Mouse (Mus musculus) testis, adult 2 months (tissue): ENCODE data around the gene Ovca2. TPM values are rescaled to one million over a fixed set of nuclear protein-coding genes. Genes with fewer than 3 reads are reported as not detected.

Experiments used
- H3K27ac ChIP-seq: fragments of 200-500 bp; 2 replicates; pipeline ENCODE4 v1.5.1; 2012; ENCODE audit warnings: low read depth, low read length; ENCODE audit not compliant: control insufficient read depth, insufficient read depth
- H3K27me3 ChIP-seq: fragments of 200-500 bp; 2 replicates; pipeline ENCODE4 v1.6.1; 2012; ENCODE audit warnings: mild to moderate bottlenecking, low read length, moderate library complexity; ENCODE audit not compliant: control insufficient read depth, insufficient read depth
- H3K36me3 ChIP-seq: fragments of 200-500 bp; 2 replicates; pipeline ENCODE4 v1.6.1; 2012; ENCODE audit warnings: mild to moderate bottlenecking, low read length; ENCODE audit not compliant: control insufficient read depth, insufficient read depth
- H3K4me1 ChIP-seq: fragments of 200-500 bp; 2 replicates; pipeline ENCODE4 v1.6.1; 2012; ENCODE audit warnings: low read length; ENCODE audit not compliant: control insufficient read depth, insufficient read depth
- H3K4me3 ChIP-seq: fragments of 200-500 bp; 2 replicates; pipeline ENCODE4 v1.5.1; 2012; ENCODE audit warnings: low read depth, mild to moderate bottlenecking, low read length, moderate library complexity, mixed read lengths; ENCODE audit not compliant: control insufficient read depth
- CTCF ChIP-seq: fragments of 200-500 bp; IDR thresholded peaks from 2 replicates; pipeline ENCODE4 v1.5.1; 2012; ENCODE audit warnings: low read depth, mild to moderate bottlenecking, inconsistent platforms, low read length, moderate library complexity; ENCODE audit not compliant: control insufficient read depth, insufficient read depth, insufficient replicate concordance
- POLR2A ChIP-seq: fragments of 200-500 bp; IDR thresholded peaks from 2 replicates; pipeline ENCODE4 v1.6.1; 2012; ENCODE audit warnings: low read depth, mild to moderate bottlenecking, inconsistent platforms, low read length, moderate library complexity; ENCODE audit not compliant: control insufficient read depth
- polyA plus RNA-seq: library from polyadenylated mRNA; depleted of rRNA; stranded (reverse); fragments of >200 nt; gene quantifications from 2 replicates; pipeline ENCODE4 v1.2.3, GENCODE M21; 2012; rRNA removed

Gene Ovca2
- polyA plus RNA-seq, 1 experiment: 10.2 TPM

- Histone ChIP-seq H3K27me3 (no peaks in the 10 kb centered on the region), H3K36me3 (peaks cover 1% of the 10 kb centered on the region; the same call in 1 of the 2 replicates), H3K27ac (no peak overlapping the region), H3K4me3 (no peak overlapping the region), H3K4me1 (no peaks in the 10 kb centered on the region; the same call in none of the 2 replicates)
- TF ChIP-seq POLR2A: no peak
- TF ChIP-seq CTCF: no peak
These were observed 46.4 kb downstream of the Ovca2 start for GRCm38 (mm10) chr11:75132278-75132677.

- no peaks in the 10 kb centered on the region for H3K4me1 ChIP-seq
- H3K27me3 ChIP-seq: no peaks in the 10 kb centered on the region
- no peak overlapping the region for H3K4me3 ChIP-seq
- no peak overlapping the region for H3K27ac ChIP-seq
- TF ChIP-seq CTCF (no peak), POLR2A (no peak)
- H3K36me3 ChIP-seq: no peaks in the 10 kb centered on the region
These were observed 47.3 kb downstream of the Ovca2 start for GRCm38 (mm10) chr11:75131300-75131699.

GRCm38 (mm10) chr11:75129481-75129880, 49.2 kb downstream of the Ovca2 start:
- Histone ChIP-seq H3K27me3 (no peaks in the 10 kb centered on the region), H3K36me3 (no peaks in the 10 kb centered on the region), H3K4me1 (no peaks in the 10 kb centered on the region), H3K4me3 (no peak overlapping the region), H3K27ac (no peak overlapping the region)
- TF ChIP-seq CTCF (no peak), POLR2A (no peak)

- Histone ChIP-seq H3K27ac (no peak overlapping the region), H3K36me3 (no peaks in the 10 kb centered on the region), H3K4me3 (no peak overlapping the region), H3K4me1 (no peaks in the 10 kb centered on the region), H3K27me3 (no peaks in the 10 kb centered on the region)
- no peak for TF ChIP-seq CTCF
- no peak for TF ChIP-seq POLR2A
These were observed 52.3 kb downstream of the Ovca2 start for GRCm38 (mm10) chr11:75126384-75126783.

Other genes with a start within 250 kb of the Ovca2 start
- gene Hic1, start 9.3 kb downstream of the Ovca2 start, polyA plus RNA-seq: 1.3 and 1.7 TPM in 2 replicates
- 12.8 and 16.6 TPM in 2 replicates for gene Dph1, start 12.4 kb upstream of the Ovca2 start, polyA plus RNA-seq
- gene Rtn4rl1, start 14.9 kb upstream of the Ovca2 start, polyA plus RNA-seq: 3.1 and 3.3 TPM in 2 replicates
- 73.7 and 76.4 TPM in 2 replicates for gene Rpa1, start 169.5 kb upstream of the Ovca2 start, polyA plus RNA-seq
- gene Smyd4, start 169.6 kb upstream of the Ovca2 start, polyA plus RNA-seq: 1.8 and 2.1 TPM in 2 replicates
- 13.2 and 13.3 TPM in 2 replicates for gene Serpinf1, start 243.9 kb upstream of the Ovca2 start, polyA plus RNA-seq